Mouse (Mus musculus): ENCODE measurements at regions not wholly inside any gene's neighbourhood (a gene's known extent, or its start where the extent isn't known, plus 50 kb on each side); places are given as distances from the start of the nearest gene placed in this dataset.

GRCm38 (mm10) chr3:148659024-148659423 lies 331.3 kb downstream of the Adgrl2 start:
- CTCF ChIA-PET: no interaction called here

GRCm38 (mm10) chr3:148658368-148658767 lies 332.0 kb downstream of the Adgrl2 start:
- CTCF ChIA-PET: no interaction called here

GRCm38 (mm10) chr3:148656187-148656586 lies 334.2 kb downstream of the Adgrl2 start:
- CTCF ChIA-PET: no interaction called here

GRCm38 (mm10) chr3:148650241-148650640 lies 340.1 kb downstream of the Adgrl2 start:
- CTCF ChIA-PET: interaction anchor here (0.6 kb wide), 1 partner anchor 16 kb away, joined by 5 read pairs; no protein-coding TSS in a partner anchor

- CTCF ChIA-PET: interaction anchor here (0.7 kb wide), 1 partner anchor 452 kb away, joined by 4 read pairs; no protein-coding TSS in a partner anchor
Observed at GRCm38 (mm10) chr3:148644924-148645323, 345.4 kb downstream of the Adgrl2 start.

- CTCF ChIA-PET: no interaction called here
Observed at GRCm38 (mm10) chr3:148641581-148641980, 348.8 kb downstream of the Adgrl2 start.

GRCm38 (mm10) chr3:148640680-148641101 lies 349.7 kb downstream of the Adgrl2 start:
- CTCF ChIA-PET: no interaction called here

GRCm38 (mm10) chr3:148635101-148635500 lies 355.3 kb downstream of the Adgrl2 start:
- CTCF ChIA-PET: interaction anchor here (0.7 kb wide), 1 partner anchor 16 kb away, joined by 5 read pairs; no protein-coding TSS in a partner anchor

- CTCF ChIA-PET: interaction anchor here (0.7 kb wide), 1 partner anchor 16 kb away, joined by 5 read pairs; no protein-coding TSS in a partner anchor
Observed at GRCm38 (mm10) chr3:148634352-148634751, 356.0 kb downstream of the Adgrl2 start.

GRCm38 (mm10) chr3:148633291-148633690 lies 357.1 kb downstream of the Adgrl2 start:
- CTCF ChIA-PET: no interaction called here

- CTCF ChIA-PET: no interaction called here
Observed at GRCm38 (mm10) chr3:148632449-148632848, 357.9 kb downstream of the Adgrl2 start.

GRCm38 (mm10) chr3:148631415-148632192 lies 358.8 kb downstream of the Adgrl2 start:
- CTCF ChIA-PET: no interaction called here

GRCm38 (mm10) chr3:148630865-148631264 lies 359.5 kb downstream of the Adgrl2 start:
- CTCF ChIA-PET: no interaction called here

GRCm38 (mm10) chr3:148614971-148615671 lies 375.2 kb downstream of the Adgrl2 start:
- CTCF ChIA-PET: no interaction called here

GRCm38 (mm10) chr3:148613443-148613842 lies 376.9 kb downstream of the Adgrl2 start:
- CTCF ChIA-PET: no interaction called here

GRCm38 (mm10) chr3:148603276-148603675 lies 387.1 kb downstream of the Adgrl2 start:
- CTCF ChIA-PET: no interaction called here

GRCm38 (mm10) chr3:148602730-148603255 lies 387.6 kb downstream of the Adgrl2 start:
- CTCF ChIA-PET: no interaction called here

- CTCF ChIA-PET: no interaction called here
Observed at GRCm38 (mm10) chr3:148595561-148595960, 394.8 kb downstream of the Adgrl2 start.

- CTCF ChIA-PET: no interaction called here
Observed at GRCm38 (mm10) chr3:148589556-148589955, 400.8 kb downstream of the Adgrl2 start.

- CTCF ChIA-PET: no interaction called here
Observed at GRCm38 (mm10) chr3:148575735-148576134, 414.6 kb downstream of the Adgrl2 start.

- CTCF ChIA-PET: interaction anchor here (0.6 kb wide), 1 partner anchor 16 kb away, joined by 3 read pairs; no protein-coding TSS in a partner anchor
Observed at GRCm38 (mm10) chr3:148572493-148572892, 417.9 kb downstream of the Adgrl2 start.

GRCm38 (mm10) chr3:148564716-148565115 lies 425.6 kb downstream of the Adgrl2 start:
- CTCF ChIA-PET: no interaction called here

- CTCF ChIA-PET: no interaction called here
Observed at GRCm38 (mm10) chr3:148561211-148561610, 429.1 kb downstream of the Adgrl2 start.
